Mouse (Mus musculus): Measurements from ENCODE around the gene Ppp2r2d. TPM values are rescaled to one million over a fixed set of nuclear protein-coding genes. Genes with fewer than 3 reads are reported as not detected.

The Ppp2r2d gene
- total RNA-seq, 1 experiment from 2014 or later, result 63.7 TPM

DNA sequence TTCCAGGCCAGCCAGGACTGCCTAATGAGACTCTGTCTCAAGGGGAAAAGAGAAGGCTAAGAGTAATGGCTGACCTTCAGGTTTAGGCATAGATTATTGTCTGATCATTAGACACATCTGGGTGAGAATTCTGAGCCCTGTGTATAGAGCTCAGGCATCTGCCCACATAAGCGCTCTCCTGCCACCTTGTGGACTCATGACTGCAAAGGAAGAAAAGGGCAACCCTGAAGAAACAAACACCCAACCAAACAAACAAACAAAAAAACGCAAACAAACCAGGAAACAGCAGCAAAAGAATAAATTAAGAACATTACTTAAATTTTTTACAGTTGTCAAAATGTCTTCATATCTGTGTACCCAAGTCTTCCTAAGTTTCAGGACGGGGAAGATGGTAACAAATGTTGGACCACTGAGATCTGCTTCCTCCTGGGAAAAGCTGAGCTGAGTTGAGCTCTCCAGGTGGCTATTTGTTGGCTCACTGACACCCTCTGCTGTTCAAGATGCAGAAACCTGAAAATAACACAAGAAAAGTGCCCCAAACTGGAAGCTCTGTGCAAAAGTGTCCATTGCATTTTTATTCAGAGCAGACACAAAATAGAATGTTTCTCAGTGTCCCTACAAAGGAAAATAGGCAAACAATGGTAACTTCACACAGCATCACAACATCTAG lies 78.0 kb downstream of the Ppp2r2d start:
- DNase-seq, result peak; percentile 66

DNA sequence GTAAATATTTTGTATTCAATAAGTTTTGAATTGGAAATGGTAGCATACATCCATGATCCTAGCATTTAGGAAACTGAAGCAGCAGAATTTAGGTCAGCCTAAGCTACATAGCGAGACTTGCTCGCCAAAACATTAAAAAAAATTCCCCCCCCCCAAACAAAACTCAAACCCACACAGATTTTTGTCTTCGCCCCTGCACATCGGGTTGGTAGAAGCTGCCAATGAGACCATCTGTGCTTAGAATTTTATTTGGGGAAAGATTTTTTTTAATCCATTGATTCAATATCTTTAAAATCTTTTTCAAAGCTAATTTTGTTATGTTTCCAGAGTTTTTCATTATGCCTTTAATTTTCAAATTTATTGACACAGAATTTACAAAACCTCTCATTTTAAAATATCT lies 82.6 kb downstream of the Ppp2r2d start:
- no peak for DNase-seq

Other genes starting within 250 kb of the Ppp2r2d start
- 25.2 and 32.4 TPM in 2 replicates for gene Mapk1ip1, start 194 bp downstream of the Ppp2r2d start, total RNA-seq (2021)
- gene Bnip3, start 63.4 kb downstream of the Ppp2r2d start, total RNA-seq (2021), result 233 and 293 TPM in 2 replicates
- 3.9 and 4.7 TPM in 2 replicates for gene Jakmip3, start 94.7 kb downstream of the Ppp2r2d start, total RNA-seq (2021)
- 3.4 and 4.0 TPM in 2 replicates for gene Dpysl4, start 239.9 kb downstream of the Ppp2r2d start, total RNA-seq (2021)

Data from adrenal gland, postnatal 14 days (tissue).